Mouse (Mus musculus) small intestine, adult 2 months (tissue): ENCODE results near the gene Apoh.

Experiments
- CTCF ChIP-seq: fragments of 200-500 bp; IDR thresholded peaks from 2 replicates; pipeline ENCODE4 v1.5.1; 2012; ENCODE audit warnings: low read depth, mild to moderate bottlenecking, control low read depth, inconsistent platforms, low read length, moderate library complexity, mixed read lengths; ENCODE audit not compliant: insufficient replicate concordance, insufficient read length; ENCODE audit errors: extremely low read depth
- POLR2A ChIP-seq: fragments of 200-500 bp; IDR thresholded peaks from 2 replicates; pipeline ENCODE4 v1.6.1; 2012; ENCODE audit warnings: low read depth, mild to moderate bottlenecking, control low read depth, inconsistent platforms, low read length, moderate library complexity

DNA sequence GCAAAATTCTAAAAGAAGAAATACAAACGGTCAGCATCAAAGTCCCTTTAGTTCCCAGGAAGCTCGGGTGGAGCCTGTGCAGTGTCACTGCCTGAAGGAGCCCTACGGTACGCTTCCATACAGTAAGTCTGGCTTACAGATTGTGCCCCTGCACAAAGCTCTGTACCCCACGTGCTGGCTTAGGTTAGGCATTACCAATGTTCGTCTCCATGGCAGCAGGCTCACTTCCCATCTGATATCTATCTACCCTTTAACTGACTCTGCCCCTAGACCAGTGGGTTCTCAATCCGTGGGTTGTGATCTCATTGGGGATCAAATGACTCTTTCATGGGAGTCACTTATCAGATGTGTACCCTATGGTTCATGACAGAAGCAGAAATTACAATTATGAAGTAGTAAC, 27.4 kb upstream of the Apoh start:
- TF ChIP-seq CTCF (no peak), POLR2A (no peak)
